Mouse (Mus musculus) hindbrain, embryonic 10.5 days (tissue): ENCODE results near the gene Vmn1r143. TPM values are rescaled to one million over a fixed set of nuclear protein-coding genes. Genes with fewer than 3 reads are reported as not detected.
"Not testable (repeated sequence)": the region's sequence is repeated elsewhere in the genome, so short reads cannot be mapped to it uniquely, and the experiment has no call there.

ENCODE experiments used
- DNase-seq: peaks from one replicate; pipeline ENCODE4 v3.0.0-alpha.2; 2017; ENCODE audit warnings: low spot score
- H3K27ac ChIP-seq: fragments of 300-500 bp; sonication (generic); 2 replicates; pipeline ENCODE4 v1.5.1; 2016; ENCODE audit warnings: mild to moderate bottlenecking, moderate library complexity
- H3K27me3 ChIP-seq: fragments of 300-500 bp; sonication (generic); 2 replicates; pipeline ENCODE4 v1.6.1; 2016; ENCODE audit warnings: mild to moderate bottlenecking; ENCODE audit not compliant: poor library complexity, insufficient read depth, severe bottlenecking
- H3K36me3 ChIP-seq: fragments of 300-500 bp; sonication (generic); 2 replicates; pipeline ENCODE4 v1.6.1; 2016; ENCODE audit warnings: mild to moderate bottlenecking, moderate library complexity
- H3K4me1 ChIP-seq: fragments of 300-500 bp; sonication (generic); replicated peaks from 2 replicates; pipeline ENCODE4 v1.6.1; 2016; ENCODE audit warnings: mild to moderate bottlenecking
- H3K4me3 ChIP-seq: fragments of 300-500 bp; sonication (generic); 2 replicates; pipeline ENCODE4 v1.5.1; 2016; ENCODE audit warnings: mild to moderate bottlenecking, moderate library complexity
- H3K9me3 ChIP-seq: fragments of 300-500 bp; sonication (generic); 2 replicates; pipeline ENCODE4 v1.6.1; 2016; ENCODE audit warnings: mild to moderate bottlenecking, moderate library complexity
- WGBS: fragments of 180-500 bp; shearing (Covaris S2); methylation state at CpG from one replicate; pipeline ENCODE4 v1.1.7; 2016; 5-methylcytosine and 5-hydroxymethylcytosine counted together
- polyA plus RNA-seq: library from polyadenylated mRNA; unstranded; fragments of >200 nt; fragmentation: Nextera tagmentation; extraction: Ambion mirVana; gene quantifications from 2 replicates; pipeline ENCODE4 v1.2.1, GENCODE M21; 2016

Gene Vmn1r143
- polyA plus RNA-seq, result not detected in 2 replicates

- not testable (repeated sequence) for H3K36me3 ChIP-seq, H3K9me3 ChIP-seq, H3K27me3 ChIP-seq, H3K27ac ChIP-seq, H3K4me3 ChIP-seq, DNase-seq, H3K4me1 ChIP-seq
- no CpG with 5 or more reads among the region's 3 CpGs for WGBS
These were observed at the start of gene Vmn1r143 for GRCm38 (mm10) chr7:22189077-22189476. TSS of gene Vmn1r143 (plus strand) at chr7:22189377.

- H3K27ac ChIP-seq, H3K27me3 ChIP-seq, H3K36me3 ChIP-seq, H3K9me3 ChIP-seq, DNase-seq, H3K4me3 ChIP-seq, H3K4me1 ChIP-seq: not testable (repeated sequence)
- WGBS, result no CpG with 5 or more reads among the region's 3 CpGs
These were observed 25.2 kb upstream of the Vmn1r143 start, which contains the start of gene Vmn1r142 for GRCm38 (mm10) chr7:22163935-22164334. TSS of gene Vmn1r142 (minus strand) at chr7:22164035.

- H3K9me3 ChIP-seq, H3K27me3 ChIP-seq, H3K36me3 ChIP-seq, H3K27ac ChIP-seq, H3K4me1 ChIP-seq, DNase-seq, H3K4me3 ChIP-seq: not testable (repeated sequence)
- WGBS, result no CpG with 5 or more reads among the region's 2 CpGs
These were observed 12.0 kb downstream of the Vmn1r143 start, which contains the start of gene Gm8653 for GRCm38 (mm10) chr7:22201164-22201563. TSS of gene Gm8653 (minus strand) at chr7:22201264.

- H3K27me3 ChIP-seq, H3K36me3 ChIP-seq, H3K27ac ChIP-seq, H3K4me1 ChIP-seq, H3K4me3 ChIP-seq, DNase-seq, H3K9me3 ChIP-seq: not testable (repeated sequence)
- WGBS, result 22% methylated on average over 2 of the region's 2 CpGs
These were observed 40.2 kb downstream of the Vmn1r143 start, which contains the start of gene Gm8453 for GRCm38 (mm10) chr7:22229384-22229783. TSS of gene Gm8453 (minus strand) at chr7:22229484.

Other genes with a start within 250 kb of the Vmn1r143 start
- not detected in 2 replicates for gene Vmn1r137, start 194.8 kb upstream of the Vmn1r143 start, polyA plus RNA-seq
- not detected in 2 replicates for gene Vmn1r138, start 160.5 kb upstream of the Vmn1r143 start, polyA plus RNA-seq
- not detected in 2 replicates for gene Gm6176, start 133.1 kb upstream of the Vmn1r143 start, polyA plus RNA-seq
- gene Vmn1r139, start 120.3 kb upstream of the Vmn1r143 start, polyA plus RNA-seq, result not detected in 2 replicates
- gene Gm16451, start 71.1 kb upstream of the Vmn1r143 start, polyA plus RNA-seq, result not detected in 2 replicates
- gene Gm10666, start 54.6 kb upstream of the Vmn1r143 start, polyA plus RNA-seq, result not detected in 2 replicates
- not detected in 2 replicates for gene Vmn1r142, start 25.3 kb upstream of the Vmn1r143 start, polyA plus RNA-seq
- not detected in 2 replicates for gene Gm8653, start 11.9 kb downstream of the Vmn1r143 start, polyA plus RNA-seq
- not detected in 2 replicates for gene Gm8453, start 40.1 kb downstream of the Vmn1r143 start, polyA plus RNA-seq
- not detected in 2 replicates for gene Gm4187, start 140.3 kb downstream of the Vmn1r143 start, polyA plus RNA-seq
- not detected in 2 replicates for gene Gm8660, start 181.7 kb downstream of the Vmn1r143 start, polyA plus RNA-seq
- gene Vmn1r148, start 224.2 kb downstream of the Vmn1r143 start, polyA plus RNA-seq, result not detected in 2 replicates
- not detected in 2 replicates for gene Vmn1r149, start 248.9 kb downstream of the Vmn1r143 start, polyA plus RNA-seq